Mouse (Mus musculus): ENCODE data around the gene Tanc1.
A peak's percentile ranks its signal among the peaks of the same experiment; 100 is the strongest.

Tanc1 gene

DNA sequence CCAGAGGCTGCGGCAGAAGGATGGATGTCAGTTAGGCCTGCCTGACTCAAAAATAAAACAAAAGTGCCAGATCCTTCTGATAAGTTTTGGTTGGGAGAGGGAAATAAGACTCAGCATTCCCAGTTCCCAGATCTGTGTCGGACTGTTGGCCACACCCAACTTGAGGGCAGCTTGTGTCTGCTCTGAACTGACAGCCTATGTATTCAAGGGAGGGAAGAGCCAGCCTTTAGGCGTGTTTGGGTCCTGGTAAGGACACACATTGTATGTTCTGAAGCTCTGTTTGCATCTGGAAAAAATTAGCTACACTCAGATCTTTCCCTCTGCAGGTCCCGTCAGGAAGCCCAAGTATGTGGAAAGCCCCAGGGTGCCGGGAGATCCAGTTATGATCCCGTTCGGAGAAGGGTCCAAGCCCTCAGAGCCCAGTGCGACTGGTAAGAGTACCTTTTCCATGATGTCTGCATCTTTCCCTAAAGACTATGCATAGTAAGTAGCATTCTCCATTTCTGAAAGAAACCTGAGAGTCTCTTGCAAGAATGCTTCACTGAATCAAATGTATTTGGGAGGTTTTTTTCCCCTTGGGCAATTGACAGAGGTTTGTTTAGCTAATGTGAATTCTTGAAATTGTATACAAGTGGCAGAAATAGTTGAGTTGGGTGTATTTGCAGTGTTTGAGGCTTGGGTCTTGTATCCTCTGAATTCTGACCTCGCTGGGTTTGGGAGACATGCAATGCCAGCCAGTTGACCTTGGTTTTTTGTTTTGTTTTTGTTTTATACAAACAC is 146.5 kb downstream of the Tanc1 start:
- DNase-seq (ENCODE audit: low read depth): no peak

DNA sequence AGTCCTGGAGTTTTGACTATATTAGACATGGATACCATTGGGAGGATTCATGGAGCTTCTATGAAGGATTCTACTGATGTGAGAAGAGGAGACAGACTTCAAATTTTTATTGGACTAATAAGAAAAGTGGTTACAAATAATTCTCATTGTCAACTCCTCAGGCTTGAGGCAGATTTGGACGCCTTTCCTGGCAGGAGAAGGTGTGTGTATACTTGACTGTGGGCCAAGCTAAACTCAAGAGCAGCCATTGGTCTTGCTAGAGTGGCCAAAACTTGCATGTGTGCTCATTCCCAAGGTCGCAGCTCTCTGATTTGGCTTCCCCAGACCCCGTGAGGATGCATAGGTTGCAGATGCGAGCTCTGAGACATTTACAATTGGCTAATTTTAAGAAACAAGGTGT is 148.9 kb downstream of the Tanc1 start:
- peak; percentile 40 for DNase-seq (ENCODE audit: low read depth)

DNA sequence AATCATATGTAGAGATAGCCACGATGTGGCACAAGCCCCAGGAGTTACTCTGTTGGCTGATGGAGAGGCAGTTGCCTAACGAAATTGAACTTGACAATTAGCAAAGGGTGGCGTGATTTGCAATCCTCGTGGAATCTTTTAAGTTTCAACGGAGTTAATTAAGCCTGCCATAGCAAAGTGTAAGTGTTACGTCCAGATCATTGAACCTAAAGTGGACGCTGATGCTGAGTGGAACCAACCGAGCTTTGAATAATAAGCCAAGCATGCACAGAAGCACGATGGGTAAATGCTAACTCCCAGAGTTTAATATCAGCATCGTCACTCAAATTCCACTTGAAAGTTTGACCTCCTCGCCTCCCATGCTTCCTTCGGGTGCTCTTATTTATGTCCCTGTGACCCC is 149.3 kb downstream of the Tanc1 start:
- no peak for DNase-seq (ENCODE audit: low read depth)

DNA sequence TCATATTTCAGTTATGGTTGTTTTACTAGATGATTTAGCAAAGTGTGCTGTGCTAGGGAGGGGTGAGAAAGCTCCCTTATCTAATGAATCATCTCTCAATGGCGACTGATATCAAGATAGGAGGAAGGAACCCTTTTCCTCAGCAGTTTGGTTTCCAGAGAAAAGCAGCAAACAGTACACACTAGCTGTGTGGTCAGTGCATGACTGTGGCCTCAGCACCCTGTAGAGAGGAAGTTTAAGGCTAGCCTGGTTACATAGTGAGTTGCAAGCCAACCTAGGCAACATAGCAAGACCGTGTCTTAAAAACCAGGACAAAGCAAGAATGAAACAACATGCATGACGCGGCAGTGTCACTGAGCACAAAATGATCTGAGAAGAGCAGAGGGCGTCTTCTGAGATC is 150.4 kb downstream of the Tanc1 start:
- no peak for DNase-seq (ENCODE audit: low read depth)

DNA sequence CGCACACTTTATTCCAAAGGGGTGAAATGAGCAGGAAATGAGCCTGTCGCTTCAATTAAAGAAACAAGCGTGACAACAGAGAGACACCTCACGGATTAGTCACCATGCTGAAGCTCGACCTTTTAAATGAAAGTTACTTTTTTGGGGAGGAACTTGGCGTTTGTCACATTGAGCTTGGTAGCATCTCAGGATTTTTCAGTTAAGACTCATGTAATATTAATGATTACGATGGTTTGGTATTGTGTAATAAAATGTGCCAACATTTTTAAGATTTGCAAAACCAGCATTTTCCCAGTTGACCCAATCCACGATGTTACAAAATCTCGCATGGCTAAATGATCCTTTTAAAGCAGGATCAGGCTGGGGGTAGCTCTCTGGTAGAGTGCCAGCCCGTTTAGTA is 153.8 kb downstream of the Tanc1 start:
- no peak for DNase-seq (ENCODE audit: low read depth)

DNA sequence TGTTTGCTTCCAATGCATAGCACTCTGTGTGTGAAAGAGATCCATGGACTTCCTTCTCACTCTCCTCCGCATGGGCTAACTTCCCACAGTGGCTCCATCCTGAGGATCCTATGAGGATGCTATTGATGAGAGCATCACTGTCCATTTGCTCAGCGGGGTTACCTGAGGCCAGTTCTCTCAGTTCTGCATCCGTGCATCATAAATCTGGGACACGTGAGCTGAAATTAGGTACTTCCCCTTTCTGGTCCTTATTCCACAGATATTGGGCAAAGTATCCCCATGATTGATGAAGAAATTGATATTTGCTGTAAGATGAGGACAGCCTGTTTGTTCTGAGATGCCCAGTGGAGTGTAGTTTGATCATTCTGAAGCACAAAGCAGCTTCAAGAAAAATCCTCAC is 156.1 kb downstream of the Tanc1 start:
- no peak for DNase-seq (ENCODE audit: low read depth)

DNA sequence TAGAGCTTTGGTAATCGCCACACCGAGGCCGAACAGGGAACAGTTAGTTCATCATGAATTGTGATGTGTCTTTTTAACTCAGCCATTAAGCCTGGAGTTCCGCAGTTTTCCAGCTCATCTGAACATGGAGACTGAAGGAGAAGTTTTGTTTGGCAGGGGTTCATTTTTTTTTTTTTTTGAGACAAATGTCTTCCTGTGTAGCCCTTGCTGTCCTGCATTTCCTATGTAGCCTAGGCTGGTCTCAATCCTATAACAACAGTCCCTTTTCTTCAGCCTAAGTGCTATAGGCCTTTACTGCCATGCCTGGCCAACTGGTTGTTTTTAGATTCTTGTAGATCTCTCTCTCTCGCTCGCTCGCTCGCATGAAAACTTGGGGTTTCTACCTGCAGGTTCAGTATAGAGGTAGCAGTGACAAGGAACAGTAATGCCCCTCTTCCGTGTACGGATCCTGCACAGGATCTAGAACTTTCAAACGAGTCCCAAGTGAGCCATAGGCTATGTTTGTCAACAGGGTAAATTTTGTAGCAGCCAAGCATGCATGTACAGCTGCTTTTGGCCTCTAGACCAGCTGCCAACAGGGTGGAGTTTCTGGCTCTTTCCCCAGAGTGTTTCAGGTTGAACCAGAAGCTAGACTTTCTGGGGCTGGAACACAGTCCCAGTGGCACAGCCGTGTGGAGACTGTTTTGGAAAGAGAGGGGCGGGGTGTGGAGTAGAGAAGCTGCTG is 157.0 kb downstream of the Tanc1 start:
- DNase-seq (ENCODE audit: low read depth): peak; percentile 60

DNA sequence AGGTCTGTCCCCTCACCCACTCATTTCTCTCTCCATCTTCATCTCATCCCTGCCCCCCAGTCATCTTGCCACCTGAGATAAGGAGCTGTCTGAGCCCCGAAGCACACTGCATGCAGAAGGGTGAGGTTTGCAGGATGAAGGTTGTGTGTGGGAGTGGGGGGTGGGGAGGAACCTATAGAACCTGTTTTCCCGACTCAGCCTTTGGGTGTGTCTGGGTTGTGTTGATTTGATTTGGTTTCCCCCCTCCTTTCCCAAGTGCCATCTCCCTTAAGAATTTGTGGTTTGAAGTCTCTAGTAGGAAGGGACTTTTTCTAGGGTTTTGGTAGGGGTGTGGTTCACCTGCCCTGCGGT is 157.5 kb downstream of the Tanc1 start:
- DNase-seq (ENCODE audit: low read depth): no peak

DNA sequence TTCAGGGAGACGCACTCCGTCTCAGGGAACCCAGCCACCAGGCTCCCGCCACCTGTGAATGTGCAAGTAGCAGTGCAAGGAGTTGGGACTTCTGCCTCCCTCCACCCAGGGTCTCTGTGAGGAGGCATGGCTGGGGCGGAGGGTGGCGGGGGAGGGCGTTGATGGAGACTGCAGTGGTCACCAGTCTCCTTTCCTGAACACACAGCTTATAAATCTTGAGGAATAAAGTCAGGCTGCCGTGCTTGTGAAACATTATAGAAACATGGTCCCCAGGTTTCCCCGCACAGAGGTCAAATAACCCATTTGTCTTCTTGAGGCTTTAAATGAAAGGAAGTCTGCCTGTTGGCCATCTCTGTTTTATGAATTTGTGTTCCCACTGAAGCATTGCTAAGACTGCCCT is 159.9 kb downstream of the Tanc1 start:
- no peak for DNase-seq (ENCODE audit: low read depth)

DNA sequence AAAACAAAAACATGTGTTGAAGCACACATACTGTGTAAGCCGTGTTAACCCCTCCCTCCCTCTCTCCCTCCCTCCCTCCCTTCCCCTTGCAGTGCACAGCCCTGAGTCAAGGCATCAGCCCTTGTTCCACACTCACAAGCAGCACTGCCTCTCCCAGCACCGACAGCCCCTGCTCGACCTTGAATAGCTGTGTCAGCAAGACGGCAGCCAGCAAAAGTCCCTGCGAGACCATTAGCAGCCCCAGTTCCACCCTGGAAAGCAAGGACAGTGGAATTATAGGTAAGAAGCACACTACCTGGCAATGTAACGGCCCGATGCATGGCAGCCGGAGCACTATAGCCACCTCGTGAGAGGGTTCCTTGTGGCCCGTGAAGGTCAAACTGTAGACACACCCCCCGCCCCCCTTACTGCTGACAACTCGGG is 160.4 kb downstream of the Tanc1 start:
- DNase-seq (ENCODE audit: low read depth): no peak

DNA sequence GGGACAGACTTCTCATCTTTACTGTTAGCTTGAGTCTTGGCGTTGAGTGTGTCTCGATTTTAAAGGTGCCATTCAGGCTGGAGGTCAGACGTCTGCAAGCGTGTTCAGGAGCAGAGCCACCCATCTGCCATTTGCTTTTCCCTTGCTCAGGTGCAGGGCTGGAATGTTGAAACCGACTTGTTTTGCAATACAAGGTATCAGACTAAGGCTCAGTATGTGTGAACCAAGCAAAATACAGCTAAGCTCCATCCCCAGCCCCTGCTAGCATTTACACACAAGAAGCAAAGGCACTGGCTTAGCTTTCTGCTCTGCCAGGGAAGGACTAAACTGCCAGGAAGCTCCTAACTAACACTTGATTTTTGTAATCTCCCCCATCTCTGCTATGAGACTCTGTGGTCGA is 162.5 kb downstream of the Tanc1 start:
- no peak for DNase-seq (ENCODE audit: low read depth)

DNA sequence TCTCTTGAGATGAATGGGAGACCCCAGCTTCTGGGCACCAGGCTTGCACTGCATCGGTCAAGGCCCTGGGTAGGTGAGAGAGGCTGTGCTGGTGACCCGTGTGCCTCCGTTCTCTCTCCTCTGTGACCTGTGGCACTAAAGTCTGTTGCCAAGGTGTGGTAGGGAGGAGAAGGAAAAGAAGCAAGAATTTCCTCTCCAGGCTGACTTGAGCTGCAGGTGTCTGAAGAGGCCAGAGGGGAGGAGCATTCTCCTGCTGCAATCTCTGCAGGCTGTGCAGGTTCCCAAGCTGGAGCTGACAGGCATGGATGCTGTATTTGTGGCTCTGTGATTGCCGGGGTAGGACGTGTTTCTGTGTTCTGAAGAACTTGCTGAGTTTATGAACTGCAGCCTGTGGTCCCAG is 163.3 kb downstream of the Tanc1 start:
- no peak for DNase-seq (ENCODE audit: low read depth)

DNA sequence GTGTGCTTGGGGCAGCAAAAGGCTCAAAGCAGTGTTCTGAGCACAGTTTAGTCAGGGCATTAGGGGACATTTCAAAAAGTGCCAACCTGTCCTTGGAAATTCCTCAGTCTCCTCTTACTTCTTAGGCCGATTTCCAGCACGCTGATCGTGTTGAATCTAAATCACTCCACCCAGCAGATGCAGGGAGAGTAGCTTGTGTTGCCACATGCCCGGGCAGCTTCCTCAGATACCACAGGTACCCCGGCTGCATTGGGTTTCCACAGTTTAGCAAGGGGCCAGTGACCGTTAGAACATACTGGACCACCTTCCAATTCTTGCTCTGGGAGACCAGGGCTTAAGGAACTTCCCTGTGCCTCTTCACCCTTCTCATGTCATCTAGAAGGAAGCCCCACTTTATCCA is 164.0 kb downstream of the Tanc1 start:
- no peak for DNase-seq (ENCODE audit: low read depth)

DNA sequence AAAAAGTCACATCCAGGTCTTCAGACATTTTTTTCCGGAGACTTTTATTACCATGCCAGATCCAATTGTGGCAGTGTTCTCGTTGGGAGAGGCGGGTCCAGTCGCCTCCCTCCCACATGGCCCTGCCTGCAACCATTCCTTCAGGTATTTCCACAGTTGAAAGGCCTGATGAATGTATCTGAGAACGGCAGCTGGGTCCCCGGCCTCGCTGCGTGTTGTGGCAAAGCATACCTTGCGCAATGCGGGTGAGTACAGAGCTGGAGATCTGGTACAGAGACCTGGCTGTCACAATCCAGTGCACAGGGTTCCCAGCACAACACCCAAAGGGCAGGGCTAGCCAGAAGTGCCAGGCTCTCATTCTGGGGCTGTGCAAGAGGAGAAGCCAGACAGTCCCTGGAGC is 167.5 kb downstream of the Tanc1 start:
- DNase-seq (ENCODE audit: low read depth): no peak

DNA sequence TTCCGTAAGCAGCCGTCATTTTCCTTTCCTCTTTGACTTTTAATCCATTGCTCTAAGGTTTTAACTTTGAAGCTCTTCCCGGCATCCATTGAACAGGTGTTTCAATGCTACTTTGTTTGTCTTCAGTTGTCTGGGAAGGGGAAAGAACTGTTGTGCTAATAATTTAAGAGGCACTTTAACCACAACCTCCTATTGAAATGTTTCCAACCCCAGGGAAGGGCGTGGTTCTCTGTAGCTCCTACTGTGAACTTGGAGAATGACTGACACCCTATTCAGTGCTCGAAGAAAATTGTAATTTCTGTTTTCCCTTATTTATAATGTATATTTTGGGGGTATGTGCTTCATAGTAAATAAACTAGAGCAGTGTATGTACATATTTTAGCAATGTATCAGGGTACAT is 168.4 kb downstream of the Tanc1 start:
- DNase-seq (ENCODE audit: low read depth): no peak

DNA sequence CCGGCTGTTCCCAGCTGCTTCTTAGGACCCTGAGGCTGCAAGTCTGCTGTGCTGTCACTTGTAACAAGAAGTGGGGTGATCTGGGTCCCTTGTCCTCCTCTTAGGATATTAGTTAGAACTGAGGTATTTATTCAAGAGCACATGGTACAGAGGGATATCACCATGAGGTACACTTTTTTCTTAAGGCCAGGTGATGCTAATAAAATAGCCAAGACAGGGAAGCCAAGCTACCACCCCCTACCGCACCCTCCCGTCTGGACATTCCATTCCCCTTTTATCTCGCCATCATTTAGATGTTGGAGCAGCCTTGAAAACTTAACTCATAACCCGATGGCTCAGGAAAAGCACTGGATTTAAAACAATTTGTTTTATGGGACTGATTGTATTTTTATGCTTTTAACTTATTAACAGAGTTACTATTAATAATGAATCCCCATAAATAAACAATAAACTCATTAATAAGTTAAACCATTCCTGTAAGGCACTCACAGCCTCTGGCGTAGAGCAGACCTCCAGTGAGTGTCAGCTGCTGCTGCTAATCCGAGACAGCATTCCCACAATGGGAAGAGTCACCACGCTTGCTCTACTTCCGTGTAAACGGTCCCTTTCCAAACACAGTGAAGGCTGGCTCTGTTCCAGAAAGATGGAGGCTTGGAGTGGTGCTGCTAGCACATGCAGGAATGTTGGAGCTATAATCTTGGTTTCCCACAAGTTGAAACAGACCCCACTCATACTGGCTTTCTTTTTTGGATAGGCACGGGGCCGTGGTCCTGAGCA is 171.4 kb downstream of the Tanc1 start:
- no peak for DNase-seq (ENCODE audit: low read depth)

DNA sequence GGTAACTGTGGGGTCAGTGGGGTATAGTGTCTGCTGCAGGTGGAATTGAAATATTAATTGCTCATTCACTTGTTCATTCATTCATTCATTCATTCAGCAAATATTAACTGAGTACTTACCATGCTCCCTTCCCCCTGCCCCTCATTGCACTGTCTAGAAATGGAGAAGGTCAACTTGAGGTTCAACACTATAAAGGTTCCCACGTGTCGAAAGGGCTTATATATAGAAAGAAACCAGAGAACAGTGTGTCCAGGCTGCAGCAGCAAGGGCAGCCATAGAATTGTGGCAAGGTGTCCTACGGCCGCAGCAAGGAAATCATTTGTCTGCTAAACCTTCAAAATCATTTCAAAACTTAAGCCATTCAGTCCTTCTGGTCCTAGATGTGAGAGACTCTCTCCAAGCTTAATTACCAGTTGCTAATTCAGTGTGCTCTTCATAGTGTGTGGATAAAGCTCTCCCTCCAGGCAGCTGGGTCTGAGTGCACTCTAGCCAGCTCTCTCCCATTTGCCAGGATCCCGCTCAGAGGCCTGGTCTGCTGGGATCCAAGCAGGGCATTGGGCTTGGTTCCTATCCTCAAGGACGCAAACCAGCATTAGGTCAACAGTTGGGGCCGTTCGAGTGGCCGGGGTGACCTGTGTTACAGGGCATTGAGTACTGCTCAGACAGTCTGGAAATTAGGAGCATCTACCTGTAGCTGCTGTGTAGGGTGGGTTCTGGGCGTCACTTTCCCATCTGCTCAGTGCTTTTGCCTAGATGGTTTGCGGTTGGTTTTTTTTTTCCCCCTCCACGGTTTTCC is 172.2 kb downstream of the Tanc1 start:
- DNase-seq (ENCODE audit: low read depth): no peak

DNA sequence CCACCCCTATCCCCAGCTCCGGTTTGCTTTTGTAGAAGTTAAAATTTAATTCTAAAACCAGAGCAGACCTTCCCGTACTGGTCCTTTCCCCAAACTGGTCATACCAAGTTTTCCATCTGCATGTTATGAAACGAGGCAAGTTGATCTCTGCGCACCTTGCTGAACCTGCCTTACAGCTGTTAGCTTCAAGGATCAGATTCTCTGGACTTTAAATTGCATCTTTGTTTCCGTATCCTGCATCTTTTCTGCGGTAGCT is 172.7 kb downstream of the Tanc1 start:
- no peak for DNase-seq (ENCODE audit: low read depth)

DNA sequence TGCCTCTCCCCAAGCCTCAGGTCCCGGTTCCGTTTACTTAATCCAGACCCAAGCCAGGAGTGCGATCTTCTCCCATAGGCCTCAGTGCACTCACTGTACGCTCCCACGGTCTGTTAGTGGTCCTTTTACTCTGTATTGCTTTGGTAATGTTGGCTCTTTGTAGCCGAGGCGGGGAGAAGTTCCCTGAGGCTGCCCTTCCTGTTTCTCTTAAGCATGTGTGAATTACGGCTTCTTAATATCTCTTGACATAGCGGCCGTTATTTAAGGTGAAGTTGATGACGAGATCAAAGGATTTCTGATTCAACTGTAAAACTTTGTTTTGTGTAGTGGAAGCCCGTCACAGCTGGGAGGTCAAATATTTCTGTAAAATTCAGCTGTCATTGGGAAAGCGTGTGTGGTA is 173.8 kb downstream of the Tanc1 start:
- DNase-seq (ENCODE audit: low read depth): no peak

DNA sequence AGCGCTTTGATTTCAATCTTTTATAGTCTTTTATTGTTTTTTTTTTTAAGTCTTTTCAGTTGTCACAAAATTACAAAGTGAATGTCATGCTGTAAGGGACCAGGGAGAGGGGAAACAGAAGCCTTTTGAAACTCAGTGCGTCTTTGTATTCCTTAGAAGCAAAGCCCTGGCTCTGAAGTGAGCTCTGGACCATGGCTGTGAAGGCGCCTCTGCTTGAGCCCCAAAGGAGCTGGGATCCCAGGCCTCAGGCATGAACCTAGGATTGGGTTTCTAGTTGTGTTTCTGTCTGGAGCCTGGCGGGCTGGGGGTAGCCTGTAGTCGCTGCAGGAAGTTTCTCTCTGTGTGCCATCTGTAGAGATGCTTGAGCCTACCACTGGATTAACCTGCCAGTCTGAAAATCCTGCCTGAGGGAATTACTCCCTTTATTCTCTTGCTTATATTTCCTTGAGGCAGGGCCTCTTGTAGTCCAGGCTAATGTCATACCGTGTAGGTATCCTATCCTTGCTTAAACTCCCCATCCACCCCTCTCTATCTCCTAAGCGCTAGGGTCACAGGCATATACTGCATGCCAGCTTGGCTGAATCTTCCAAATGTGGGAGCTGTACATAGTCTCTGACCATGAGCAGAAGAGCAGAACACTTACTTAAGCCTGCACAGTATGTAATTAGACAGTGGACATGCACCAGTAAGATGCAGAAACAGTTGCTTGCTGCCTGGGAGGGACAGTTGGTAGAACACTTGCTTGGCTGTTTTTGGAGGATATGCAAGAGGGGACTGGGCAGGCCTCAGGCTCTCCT is 177.1 kb downstream of the Tanc1 start:
- no peak for DNase-seq (ENCODE audit: low read depth)

DNA sequence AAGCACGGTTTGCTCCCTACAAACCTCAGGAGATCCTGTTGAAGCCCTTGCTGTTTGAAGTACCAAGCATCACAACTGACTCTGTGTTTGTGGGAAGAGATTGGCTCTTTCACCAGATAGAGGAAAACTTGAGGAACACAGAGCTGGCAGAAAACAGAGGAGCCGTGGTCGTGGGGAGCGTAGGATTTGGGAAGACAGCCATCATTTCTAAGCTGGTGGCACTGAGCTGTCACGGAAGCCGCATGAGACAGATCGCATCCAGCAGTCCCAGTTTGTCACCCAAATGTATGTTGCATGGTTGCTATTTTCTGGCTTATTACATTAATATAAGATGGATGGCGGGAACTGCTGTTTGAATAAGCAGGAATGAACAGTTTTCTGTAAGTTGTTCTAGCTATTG is 179.8 kb downstream of the Tanc1 start:
- no peak for DNase-seq (ENCODE audit: low read depth)

DNA sequence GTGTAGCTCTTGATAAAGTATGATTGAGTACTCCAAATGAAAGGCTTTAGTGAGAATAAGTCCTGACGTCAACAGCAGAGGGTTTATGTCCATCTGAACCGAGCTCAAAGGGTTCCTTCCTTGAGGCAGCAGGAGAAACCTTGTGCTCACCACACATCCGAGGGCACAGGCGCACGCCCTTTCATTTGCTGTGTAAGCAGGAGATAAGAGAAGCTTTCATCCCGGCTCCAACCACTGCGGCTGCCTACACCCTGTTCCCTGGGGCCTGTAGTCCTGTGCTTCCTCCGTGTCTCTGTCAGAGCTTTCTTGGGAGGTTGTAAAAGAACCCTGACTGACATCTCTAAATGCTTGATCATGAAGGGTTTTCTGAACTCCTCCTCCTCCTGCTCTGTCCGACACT is 181.5 kb downstream of the Tanc1 start:
- DNase-seq (ENCODE audit: low read depth): no peak

All from fibroblast of lung, adult 2 months (primary cell).